Mouse (Mus musculus) testis, postnatal 10 days (tissue): ENCODE data around the gene Fpgs.

Experiments
- DNase-seq: peaks from one replicate; pipeline ENCODE4 v3.0.0; 2021; ENCODE audit warnings: low spot score

Gene Fpgs

GRCm38 (mm10) chr2:32724832-32725790, 21.2 kb upstream of the Fpgs start:
- DNase-seq, result no peak

GRCm38 (mm10) chr2:32724149-32724548, 20.2 kb upstream of the Fpgs start:
- no peak for DNase-seq

- DNase-seq, result no peak
These were observed 18.6 kb upstream of the Fpgs start for GRCm38 (mm10) chr2:32722581-32722980.

- no peak for DNase-seq
These were observed 18.1 kb upstream of the Fpgs start for GRCm38 (mm10) chr2:32722046-32722445.

GRCm38 (mm10) chr2:32720681-32721229, 16.8 kb upstream of the Fpgs start, which contains the start of gene Sh2d3c:
Gene Sh2d3c, plus strand, starts transcription at chr2:32721055.
- no peak for DNase-seq

- DNase-seq, result no peak
These were observed 16.1 kb upstream of the Fpgs start for GRCm38 (mm10) chr2:32720053-32720452.

- no peak for DNase-seq
These were observed 14.8 kb upstream of the Fpgs start for GRCm38 (mm10) chr2:32718761-32719160.

- DNase-seq, result no peak
These were observed 11.1 kb upstream of the Fpgs start for GRCm38 (mm10) chr2:32714987-32715425.

- no peak for DNase-seq
These were observed 10.4 kb upstream of the Fpgs start for GRCm38 (mm10) chr2:32714117-32714986.

GRCm38 (mm10) chr2:32712934-32713817, 9.2 kb upstream of the Fpgs start, which contains the start of gene Cdk9:
Gene Cdk9, minus strand, starts transcription at chr2:32713076.
- peak; percentile 95 for DNase-seq

- peak; percentile 97 for DNase-seq
These were observed 8.6 kb upstream of the Fpgs start for GRCm38 (mm10) chr2:32712586-32712933.

- DNase-seq, result peak; percentile 85
These were observed 8.2 kb upstream of the Fpgs start for GRCm38 (mm10) chr2:32712108-32712551.

- DNase-seq, result no peak
These were observed 7.5 kb upstream of the Fpgs start for GRCm38 (mm10) chr2:32711301-32712056.

GRCm38 (mm10) chr2:32710425-32710824, 6.5 kb upstream of the Fpgs start:
- DNase-seq, result no peak

- DNase-seq, result no peak
These were observed 5.7 kb upstream of the Fpgs start for GRCm38 (mm10) chr2:32709521-32710137.

GRCm38 (mm10) chr2:32708643-32709042, 4.7 kb upstream of the Fpgs start:
- peak; percentile 89 for DNase-seq

GRCm38 (mm10) chr2:32706971-32707370, 3.0 kb upstream of the Fpgs start:
- DNase-seq, result no peak

- DNase-seq, result no peak
These were observed 1.1 kb upstream of the Fpgs start for GRCm38 (mm10) chr2:32705018-32705417.

- DNase-seq, result no peak
These were observed 899 bp downstream of the Fpgs start for GRCm38 (mm10) chr2:32703046-32703445.
